Mouse (Mus musculus) urinary bladder, adult 18-20 months (tissue): ENCODE measurements around the gene Col6a3.

Source experiments
- DNase-seq, 2 experiments: peaks; one replicate each; pipeline ENCODE4 v3.0.0; 2022; ENCODE audit warnings: low spot score in 2 of 2, mixed read lengths in 2 of 2

Col6a3 gene

GRCm38 (mm10) chr1:90797276-90797891, 46.4 kb downstream of the Col6a3 start:
- DNase-seq: no peak

- no peak for DNase-seq
Observed at GRCm38 (mm10) chr1:90793368-90793767, 50.4 kb downstream of the Col6a3 start.

DNA sequence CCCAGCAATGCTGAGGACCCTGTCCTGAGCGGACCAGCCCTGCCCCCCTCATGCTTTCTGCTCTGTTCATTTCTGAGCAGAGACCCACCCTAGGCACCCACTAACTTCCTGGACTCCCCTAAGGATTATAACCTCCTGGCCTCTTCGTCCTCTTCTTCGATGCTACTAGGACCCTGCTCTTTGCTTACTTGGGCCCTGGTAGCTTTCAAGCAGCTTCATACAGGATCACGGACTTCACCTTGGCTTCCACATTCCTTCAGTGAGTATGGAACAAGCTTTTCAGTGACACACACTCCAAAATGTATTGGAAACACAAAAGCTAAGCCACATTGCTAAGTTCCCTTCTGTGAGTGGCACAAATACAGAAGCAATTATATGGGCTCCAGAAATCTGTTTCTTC, 52.8 kb downstream of the Col6a3 start:
- DNase-seq: no peak

DNA sequence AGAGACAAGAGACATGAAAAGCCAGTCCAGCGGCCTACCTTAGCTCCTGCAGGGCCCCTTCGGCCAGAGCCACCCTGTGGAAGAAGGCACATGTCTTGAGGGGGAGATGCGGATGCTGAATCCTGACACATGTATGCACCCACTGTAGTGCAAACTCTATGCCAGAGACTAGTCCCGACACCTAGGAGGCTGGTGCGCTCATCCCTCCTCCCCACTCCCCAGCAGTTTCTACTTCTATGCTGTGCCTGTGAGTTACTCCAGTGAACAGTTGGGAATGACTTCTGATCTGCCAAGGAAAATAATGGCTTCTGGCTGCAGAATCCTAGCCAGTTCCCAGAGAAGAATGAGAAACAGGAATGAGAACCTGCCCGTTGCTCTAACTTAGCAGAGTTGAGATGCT, 54.3 kb downstream of the Col6a3 start:
- DNase-seq: no peak

DNA sequence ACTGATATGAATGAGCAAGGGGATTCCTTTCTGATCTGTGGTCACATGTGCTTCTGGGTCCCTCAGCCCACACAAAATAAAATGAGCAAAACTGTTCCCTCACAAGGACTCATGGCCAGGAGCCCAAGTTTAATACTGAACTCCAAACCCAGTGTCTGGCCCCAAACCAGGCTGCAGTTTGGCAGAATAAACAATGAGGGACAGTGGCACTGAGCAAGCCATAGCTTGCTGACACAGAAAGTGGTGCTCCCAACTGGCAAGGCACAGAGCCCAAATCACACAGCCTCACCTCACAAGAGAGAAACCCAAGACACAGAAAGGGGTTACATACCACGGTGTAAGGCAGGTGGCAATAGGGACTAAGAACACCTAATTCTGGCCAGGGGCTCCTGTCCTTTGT, 63.3 kb downstream of the Col6a3 start:
- no peak for DNase-seq

DNA sequence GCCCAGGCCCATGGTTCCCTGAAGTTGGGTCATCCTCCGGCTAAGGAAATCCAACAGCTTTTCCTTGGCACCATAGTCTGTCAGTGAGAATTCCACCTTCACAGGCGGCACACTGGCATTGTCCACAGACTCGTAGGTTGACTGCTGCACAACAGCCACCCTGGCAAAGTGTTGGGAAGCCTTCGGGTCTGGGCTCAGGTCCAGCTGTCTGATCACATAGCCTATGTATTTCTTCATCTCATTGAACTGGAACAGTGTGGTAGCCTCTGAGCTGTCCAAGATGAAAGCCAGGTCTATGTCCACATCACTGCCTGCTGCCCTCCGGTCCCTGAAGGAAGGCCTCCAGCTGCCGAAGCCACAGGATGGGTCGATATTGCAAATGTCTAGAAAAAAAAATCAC, 64.7 kb downstream of the Col6a3 start:
- DNase-seq: no peak

DNA sequence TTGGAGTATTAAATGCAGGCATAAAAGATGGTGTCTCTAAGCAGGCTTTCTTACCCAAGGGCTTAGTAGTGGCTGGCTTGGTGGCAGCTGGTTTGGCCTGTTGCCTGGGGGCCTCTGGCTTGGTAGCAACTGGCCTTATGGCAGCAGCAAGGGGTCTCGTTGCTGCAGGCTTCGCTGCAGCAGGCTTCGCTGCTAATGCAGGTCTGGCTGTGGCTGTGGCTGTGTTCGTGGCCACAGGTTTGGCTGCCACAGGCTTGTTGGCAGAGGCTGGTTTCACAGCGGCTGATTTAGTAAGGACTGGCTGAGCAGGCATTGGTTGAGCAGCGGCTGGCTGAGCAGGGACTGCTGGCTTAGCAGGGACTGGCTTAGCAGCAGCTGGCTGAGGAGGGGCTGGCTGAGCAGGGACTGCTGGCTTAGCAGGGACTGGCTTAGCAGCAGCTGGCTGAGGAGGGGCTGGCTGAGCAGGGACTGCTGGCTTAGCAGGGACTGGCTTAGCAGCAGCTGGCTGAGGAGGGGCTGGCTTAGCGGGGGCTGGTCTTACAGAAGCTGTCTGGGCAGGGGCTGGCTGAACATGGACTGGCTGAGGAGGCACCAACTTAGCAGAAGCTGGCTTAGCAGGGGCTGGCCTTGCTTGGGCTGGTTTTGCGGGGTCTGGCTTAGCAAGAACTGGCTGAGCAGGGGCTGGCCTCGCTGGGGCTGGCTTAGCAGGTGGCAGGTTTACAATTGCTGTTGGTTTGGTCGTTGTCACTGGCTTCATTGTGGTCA, 68.1 kb downstream of the Col6a3 start:
- no peak for DNase-seq

GRCm38 (mm10) chr1:90771172-90771571, 72.6 kb downstream of the Col6a3 start:
- DNase-seq: no peak

DNA sequence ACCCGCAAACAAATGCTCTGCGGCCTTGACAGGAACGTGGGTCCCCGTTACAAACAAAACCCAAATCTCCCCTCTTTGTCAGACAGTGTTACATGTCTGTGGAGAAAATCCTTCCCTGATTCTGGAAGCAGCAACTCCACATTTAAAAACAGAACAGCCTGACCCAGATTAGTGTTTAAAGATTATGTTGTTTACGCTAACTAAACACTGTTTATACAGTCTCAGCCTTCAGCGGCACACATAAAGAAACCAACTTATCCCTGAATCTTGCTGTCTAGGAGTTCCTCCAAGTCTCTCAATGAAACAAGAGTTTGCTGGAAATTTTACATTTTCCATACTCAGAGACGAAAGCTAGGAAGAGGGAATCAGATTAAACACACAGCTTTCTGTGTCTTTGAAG, 73.7 kb downstream of the Col6a3 start:
- DNase-seq: no peak

- peak in 1 of 2 experiments; percentile 34 for DNase-seq
Observed at GRCm38 (mm10) chr1:90769301-90769700, 74.5 kb downstream of the Col6a3 start.

- no peak for DNase-seq
Observed at GRCm38 (mm10) chr1:90758091-90758673, 85.6 kb downstream of the Col6a3 start.

GRCm38 (mm10) chr1:90753869-90754563, 89.8 kb downstream of the Col6a3 start:
- peak in 1 of 2 experiments; percentile 30 for DNase-seq

DNA sequence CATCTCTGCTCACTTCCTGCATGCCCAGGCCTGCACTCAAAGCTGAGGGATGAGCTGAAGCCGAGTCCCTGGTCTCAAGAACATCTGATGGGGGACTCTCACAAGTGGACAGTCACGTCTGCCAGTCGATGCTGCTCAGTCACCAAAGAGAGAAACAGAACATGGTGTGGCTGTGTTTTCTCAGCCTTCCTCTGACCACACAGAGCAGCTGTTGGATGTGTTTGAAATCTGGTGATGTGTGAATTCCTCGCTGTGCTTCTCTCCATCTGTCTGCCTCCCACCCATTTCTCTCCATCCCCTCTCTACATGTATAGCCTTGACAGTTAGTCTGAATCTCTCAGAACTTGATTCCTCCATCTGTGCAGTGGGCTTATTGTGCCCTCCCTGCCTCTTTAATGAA, 92.5 kb downstream of the Col6a3 start:
- DNase-seq: no peak

- peak in 1 of 2 experiments; percentile 29 for DNase-seq
Observed at GRCm38 (mm10) chr1:90750169-90750568, 93.6 kb downstream of the Col6a3 start.

DNA sequence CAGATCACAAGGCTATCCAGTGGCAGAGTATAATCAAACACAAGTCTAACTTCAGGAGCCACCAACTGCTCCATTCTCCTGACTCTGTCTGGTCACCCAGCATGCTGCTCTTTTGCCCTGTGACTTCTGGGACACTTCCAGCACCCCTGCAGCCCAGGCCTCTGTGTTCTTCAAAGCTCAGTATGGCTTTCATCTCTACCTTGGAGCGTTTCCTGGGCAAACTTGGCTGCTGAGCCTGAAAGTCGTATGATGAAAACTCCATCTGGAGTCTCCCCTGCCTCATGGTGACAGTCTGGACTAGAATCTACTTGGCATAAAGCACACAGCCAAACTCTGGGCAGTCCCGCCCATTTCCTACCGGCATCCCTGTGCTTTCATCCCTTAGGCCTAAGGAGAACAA, 95.2 kb downstream of the Col6a3 start:
- no peak for DNase-seq

DNA sequence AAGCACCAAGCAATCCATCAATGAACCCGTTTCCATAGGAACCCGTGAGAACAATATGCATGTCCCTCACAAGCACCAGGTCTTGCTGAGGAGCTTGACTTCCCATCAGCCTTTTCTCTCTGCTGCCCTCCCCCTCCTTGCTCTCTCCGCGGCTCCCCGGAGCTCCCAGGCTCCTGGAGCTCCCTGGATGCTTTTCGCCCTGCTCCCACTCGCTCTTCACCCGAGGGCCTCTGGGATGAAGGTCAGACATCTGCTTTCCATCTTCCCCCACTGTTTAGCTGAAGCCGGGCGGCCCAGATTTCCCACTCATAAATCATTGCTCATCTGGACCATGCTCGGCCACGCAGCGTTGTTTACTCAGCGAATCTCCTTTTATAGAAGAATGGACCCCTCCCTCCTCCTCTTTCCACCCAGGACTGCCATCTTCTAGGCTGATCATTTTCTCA, 99.8 kb downstream of the Col6a3 start:
- DNase-seq: peak in 1 of 2 experiments; percentile 65

- DNase-seq: no peak
Observed at GRCm38 (mm10) chr1:90743445-90743844, 100.3 kb downstream of the Col6a3 start.

DNA sequence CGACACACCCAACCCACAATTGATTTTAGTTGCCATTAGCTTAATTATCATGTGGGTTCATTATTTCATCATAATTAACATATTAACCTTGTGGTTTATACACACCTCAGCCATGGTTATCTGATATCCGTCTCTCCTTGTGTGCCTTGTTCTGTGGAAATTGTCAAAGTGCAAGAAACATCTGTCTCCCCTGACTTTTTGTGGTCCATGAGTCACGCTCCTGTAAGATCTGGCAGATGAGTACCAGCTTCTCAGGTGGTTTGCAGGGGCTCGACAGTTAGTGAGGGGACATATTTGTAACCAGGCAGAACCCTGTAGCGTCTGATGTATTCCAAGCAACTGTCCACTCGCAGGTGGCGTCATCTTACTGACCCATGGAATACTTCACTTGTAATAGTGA, 101.1 kb downstream of the Col6a3 start:
- DNase-seq: no peak

DNA sequence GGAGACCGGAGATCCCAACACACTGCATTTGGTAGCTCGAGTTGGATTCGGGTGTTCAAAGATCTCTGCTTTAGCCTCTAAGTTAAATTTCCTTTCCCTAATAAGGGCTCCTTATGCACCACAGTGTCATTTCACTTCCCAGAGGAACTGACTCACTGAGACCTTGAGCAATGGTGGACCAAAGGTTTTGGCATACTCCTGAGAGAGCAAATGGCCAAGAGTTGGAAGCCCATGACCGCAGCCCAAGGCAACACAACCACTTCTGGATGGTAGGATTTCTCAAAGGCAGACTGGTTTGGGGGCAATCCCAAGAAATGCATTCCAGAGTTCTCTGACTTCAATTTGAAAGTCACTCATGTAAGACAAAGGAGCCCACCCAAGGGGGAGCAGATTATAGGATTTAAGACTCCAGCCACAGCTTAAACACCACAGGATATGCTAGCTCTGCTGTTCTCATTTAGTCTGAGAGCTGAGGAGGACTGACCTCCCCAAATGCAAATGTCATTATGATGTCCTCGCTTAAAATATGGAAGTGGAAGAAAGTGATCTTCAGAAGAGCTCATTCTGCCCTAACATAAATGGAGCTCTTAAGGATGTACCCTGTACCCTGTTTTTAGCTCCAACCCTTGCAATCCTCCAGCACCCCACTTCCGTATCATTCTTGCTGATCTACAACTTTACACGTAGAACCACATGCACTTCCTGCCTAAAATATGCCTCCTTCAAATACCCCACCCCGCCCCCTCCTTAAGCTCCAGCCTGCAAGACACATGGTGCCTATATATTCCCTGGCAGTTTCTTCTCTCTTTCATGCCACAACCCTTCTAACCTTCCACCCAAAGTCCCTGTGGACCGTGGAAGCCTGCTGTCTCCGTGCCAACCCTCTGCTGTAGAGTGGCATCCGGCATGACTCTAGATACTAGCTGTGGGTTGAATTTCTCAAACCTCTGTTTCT, 103.3 kb downstream of the Col6a3 start:
- DNase-seq: no peak

DNA sequence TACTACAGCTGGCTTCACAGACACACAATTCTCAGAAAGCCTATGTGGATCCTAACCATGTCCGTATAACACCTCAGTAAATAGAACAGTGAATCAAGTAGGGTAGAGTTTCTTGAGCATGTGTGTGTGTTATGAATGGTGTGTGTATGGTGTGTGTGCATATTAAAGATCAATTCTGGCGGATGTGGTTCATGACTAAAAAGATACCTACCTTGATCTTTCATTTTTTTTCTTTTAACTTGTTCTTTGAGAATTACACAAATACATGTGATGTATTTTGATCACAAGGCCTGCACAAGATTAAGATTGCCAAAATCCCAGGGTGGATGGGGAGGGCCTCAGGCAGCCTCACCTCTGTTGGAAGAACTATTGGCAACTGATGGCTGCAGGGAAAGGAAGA, 104.9 kb downstream of the Col6a3 start:
- DNase-seq: no peak

DNA sequence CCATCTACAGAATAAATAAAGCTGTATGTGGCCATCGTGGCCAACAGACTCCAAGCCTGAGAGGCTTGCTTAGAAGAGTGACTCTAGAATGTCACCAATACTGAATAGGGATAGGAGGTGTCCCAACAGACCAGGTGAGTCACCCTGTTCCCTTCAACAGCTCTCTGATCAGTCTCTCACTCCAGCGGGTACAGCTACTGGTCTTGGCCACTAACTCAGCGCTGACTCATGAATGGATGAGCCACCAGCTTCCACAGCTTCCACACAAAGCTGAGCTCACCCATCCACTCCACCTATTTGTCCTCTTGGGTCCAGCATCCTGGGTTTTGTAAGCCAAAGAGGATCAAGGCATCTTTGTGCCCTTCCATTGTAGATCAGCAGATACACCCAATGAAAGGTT, 114.3 kb downstream of the Col6a3 start:
- no peak for DNase-seq
